ENCODE assay signal across 25 mouse cellular contexts in genomic region chr16:65526695-65527094, GRCm38 (mm10). TPM values are rescaled to one million over a fixed set of nuclear protein-coding genes. Genes with fewer than 3 reads are reported as not detected.
DNase-seq lines count a peak whose midpoint lies in the region; ATAC-seq and TF ChIP-seq lines count a peak whose summit lies in the region.
"Had no signal": no experiment of that assay in that cellular context is flagged by ENCODE, and none has a peak within 500 bp of the region (broad histone marks: within the 10 kb centered on the region; RNA-seq: fewer than 3 reads in every experiment).

No protein-coding gene starts in this region.

- no peak overlapping the region for H3K4me2 ChIP-seq in CH12.LX (ENCODE audit: insufficient read depth, low read depth, poor library complexity, severe bottlenecking)
- H3K4me2 ChIP-seq in hindbrain, embryonic 13.5 days = no peak overlapping the region

- 92% methylated on average over 5 of the region's 5 CpGs for WGBS in hindbrain, embryonic 13.5 days

- H3K9ac ChIP-seq in CH12.LX (ENCODE audit: insufficient read depth, low read depth) (no peak overlapping the region), ES-E14 (ENCODE audit: insufficient read depth, low read depth, low read length, poor library complexity, severe bottlenecking) (no peak overlapping the region)
- no peak overlapping the region for H3K9ac ChIP-seq in hindbrain, embryonic 13.5 days

- H3K9me3 ChIP-seq in CH12.LX (replicated peaks; ENCODE audit: low read length) = no peaks in the 10 kb centered on the region
- no peaks in the 10 kb centered on the region for H3K9me3 ChIP-seq in ES-E14 (ENCODE audit: control insufficient read depth, insufficient read depth, low read depth, low read length)
- H3K9me3 ChIP-seq in hindbrain, embryonic 13.5 days = no peaks in the 10 kb centered on the region
- H3K9me3 ChIP-seq: G1E had no signal

- no peak for TF ChIP-seq POLR2A in CH12.LX (IDR thresholded peaks at IDR 0.05; ENCODE audit: low read depth, low read length)

- no peak for DNase-seq in CH12.LX (ENCODE audit: extremely low read depth)
- no peak for DNase-seq in ES-E14 (ENCODE audit: low read depth, low spot score)
- DNase-seq in MN1 (ENCODE audit: low spot score) = no peak
- DNase-seq: adrenal gland, adult 2 months; adrenal gland, adult 8-10 months; adrenal gland, postnatal 10 days; adrenal gland, postnatal 14 days; adrenal gland, postnatal 25 days; adrenal gland, postnatal 36 days; B cell, adult 2 months; cerebellum, adult 11 months; cerebellum, adult 11-12 months; cerebellum, adult 18-20 months; cerebellum, adult 2 months; cerebellum, adult 8-10 months; cerebellum, adult 9-10 months had no signal

- H3K79me2 ChIP-seq in CH12.LX (replicated peaks; ENCODE audit: control insufficient read depth, extremely low read depth, insufficient read depth, poor library complexity, severe bottlenecking) = no peaks in the 10 kb centered on the region

- no peaks in the 10 kb centered on the region for H3K27me3 ChIP-seq in CH12.LX (replicated peaks)
- H3K27me3 ChIP-seq in hindbrain, embryonic 13.5 days = no peaks in the 10 kb centered on the region

- no peaks in the 10 kb centered on the region for H3K36me3 ChIP-seq in CH12.LX (replicated peaks in 1 of 2; ENCODE audit: control insufficient read depth in 1 of 2, insufficient read depth in 1 of 2, low read length in 1 of 2)
- no peaks in the 10 kb centered on the region for H3K36me3 ChIP-seq in ES-E14 (ENCODE audit: control insufficient read depth, insufficient read depth, low read length, poor library complexity, severe bottlenecking)
- H3K36me3 ChIP-seq in hindbrain, embryonic 13.5 days = no peaks in the 10 kb centered on the region
- H3K36me3 ChIP-seq: G1E had no signal

- TF ChIP-seq RAD21 in CH12.LX (IDR thresholded peaks at IDR 0.05; ENCODE audit: low read depth, low read length) = no peak

- in situ Hi-C loops in CH12.LX (cut with MboI; ENCODE audit: low pct_ligation_motif_present, low pct_unique_long_range_greater_than_20kb, low sequenced_read_pairs) = no loop called here
- in situ Hi-C loops in ES-E14 (cut with MboI; ENCODE audit: low sequenced_read_pairs in 2 of 2, unreplicated experiment in 2 of 2) = loop anchor here in 1 of 2 experiments (25.0 kb wide), 1 partner anchor 764 kb away; the partner anchor contains the start of gene 4930453N24Rik

- H3K4me1 ChIP-seq in CH12.LX (ENCODE audit: control insufficient read depth in 1 of 2, insufficient read depth in 2 of 2) = no peaks in the 10 kb centered on the region
- 0 out of 4 replicates have a peak, but pooled peaks cover 0 to 2% of the 10 kb centered on the region in 2 experiments for H3K4me1 ChIP-seq in ES-E14 (ENCODE audit: control insufficient read depth in 2 of 2, insufficient read depth in 2 of 2, low read length in 2 of 2, poor library complexity in 1 of 2)
- no peaks in the 10 kb centered on the region for H3K4me1 ChIP-seq in hindbrain, embryonic 13.5 days (replicated peaks)

- dilution Hi-C loops in CH12.LX (cut with MboI; ENCODE audit: extremely low pct_ligation_motif_present, extremely low pct_unique_long_range_greater_than_20kb, low sequenced_read_pairs) = no loop called here

- no peak overlapping the region for H3K27ac ChIP-seq in CH12.LX (ENCODE audit: insufficient read depth, low read depth)
- H3K27ac ChIP-seq in ES-E14 (ENCODE audit: insufficient read depth, low read depth, low read length, poor library complexity, severe bottlenecking) = no peak overlapping the region
- H3K27ac ChIP-seq in hindbrain, embryonic 13.5 days = no peak overlapping the region

- TF ChIP-seq EP300 in CH12.LX (IDR thresholded peaks at IDR 0.05; ENCODE audit: low read length) = no peak

- TF ChIP-seq CTCF in CH12.LX (conservative IDR thresholded peaks at IDR 0.05 in 1 of 2, IDR thresholded peaks at IDR 0.05 in 1 of 2; ENCODE audit: low read depth in 2 of 2, low read length in 2 of 2) = no peak

- no peak for ATAC-seq in hindbrain, embryonic 13.5 days (ENCODE audit: low FRiP score)
- ATAC-seq: activated CD4-positive, CD25-positive, alpha-beta regulatory T cell, adult 4 months; CD4-positive, CD25-positive, alpha-beta regulatory T cell, adult 4 months; Patski had no signal

- H3K4me3 ChIP-seq in CH12.LX (replicated peaks in 1 of 3; ENCODE audit: low read depth in 2 of 3, low read length in 2 of 3, poor library complexity in 1 of 3) (no peak overlapping the region), ES-E14 (ENCODE audit: insufficient read depth in 1 of 2, low read depth in 1 of 2, low read length in 2 of 2, poor library complexity in 1 of 2, severe bottlenecking in 1 of 2) (no peak overlapping the region)
- H3K4me3 ChIP-seq in hindbrain, embryonic 13.5 days = no peak overlapping the region

TF ChIP-seq in CH12.LX, 34 proteins besides CTCF, POLR2A, EP300 and RAD21:
- no peak for TF ChIP-seq HCFC1 (IDR thresholded peaks at IDR 0.05; ENCODE audit: low read depth, low read length)
- TF ChIP-seq USF1 (IDR thresholded peaks at IDR 0.05; ENCODE audit: low read depth, low read length) = no peak
- TF ChIP-seq MAFK (IDR thresholded peaks at IDR 0.05; ENCODE audit: insufficient replicate concordance, low read length) = peak; percentile 72; the same call in 1 of the 2 replicates

TF ChIP-seq in ES-E14, 5 proteins besides CTCF, POLR2A, EP300 and RAD21:
- TF ChIP-seq ZNF384 (IDR thresholded peaks at IDR 0.05; ENCODE audit: low read depth, low read length) = no peak
- TF ChIP-seq MAFK (IDR thresholded peaks at IDR 0.05; ENCODE audit: insufficient read depth, low read depth, low read length) = peak; percentile 67

RNA-seq across cellular contexts. Expression of gene Pou1f1, which starts 6.4 kb away (rescaled TPM):
- total RNA-seq in CH12.LX (2012; rRNA removed) (not detected in 2 replicates), CH12.LX (2014; rRNA removed) (not detected in 2 replicates), ES-E14 (2012; rRNA removed) (not detected in 2 replicates)
- not detected in 2 replicates for polyA plus RNA-seq in CH12.LX (2012; ENCODE audit: insufficient read length, low read depth)
- 0.09 TPM in 1 of 2 replicates, not detected in the other for polyA plus RNA-seq in hindbrain, embryonic 13.5 days (2015; fragmentation: Nextera tagmentation; extraction: Ambion mirVana)
- total RNA-seq: adrenal gland, adult 18-20 months; adrenal gland, adult 2 months; adrenal gland, postnatal 10 days; adrenal gland, postnatal 14 days; adrenal gland, postnatal 25 days; adrenal gland, postnatal 36 days; adrenal gland, postnatal 4 days; MEL had no signal
- polyA plus RNA-seq: adrenal gland, adult 2 months; C2C12; CD4-positive, CD25-positive, alpha-beta regulatory T cell, adult 4 months; cerebellum, adult 2 months; G1E; Patski had no signal

RNA-seq across cellular contexts. Expression of gene Chmp2b, which starts 35.8 kb away (rescaled TPM):
- total RNA-seq in CH12.LX (2012; rRNA removed) (28.0 and 28.2 TPM in 2 replicates), CH12.LX (2014; rRNA removed) (70.4 and 77.4 TPM in 2 replicates), ES-E14 (2012; rRNA removed) (7.0 and 14.5 TPM in 2 replicates)
- polyA plus RNA-seq in CH12.LX (2012; ENCODE audit: insufficient read length, low read depth) = 50.3 and 64.0 TPM in 2 replicates
- polyA plus RNA-seq in hindbrain, embryonic 13.5 days (2015; fragmentation: Nextera tagmentation; extraction: Ambion mirVana) = 136 and 169 TPM in 2 replicates
